Mouse (Mus musculus) hindbrain, postnatal 0 days (tissue): Measurements from ENCODE around the gene Mmp2. TPM values are rescaled to one million over a fixed set of nuclear protein-coding genes. Genes with fewer than 3 reads are reported as not detected.

Source experiments
- ATAC-seq: fragments of 200-750 bp; cut with Nextera tagmentation; 2 replicates; pipeline ENCODE4 v1.8.0; 2017; ENCODE audit warnings: mild to moderate bottlenecking, moderate TSS enrichment, moderate library complexity
- DNase-seq: peaks from one replicate; pipeline ENCODE4 v3.0.0-alpha.2; 2015; ENCODE audit warnings: low spot score
- H3K27ac ChIP-seq: fragments of 300-500 bp; sonication (generic); 2 replicates; pipeline ENCODE4 v1.5.1; 2014; ENCODE audit warnings: mild to moderate bottlenecking
- H3K27me3 ChIP-seq: fragments of 300-500 bp; sonication (generic); 2 replicates; pipeline ENCODE4 v1.6.1; 2014; ENCODE audit warnings: low read length, mixed read lengths; ENCODE audit not compliant: insufficient read depth
- H3K36me3 ChIP-seq: fragments of 300-500 bp; sonication (generic); 2 replicates; pipeline ENCODE4 v1.6.1; 2014; ENCODE audit warnings: low read length, mixed read lengths; ENCODE audit not compliant: insufficient read depth
- H3K4me1 ChIP-seq: fragments of 300-500 bp; sonication (generic); 2 replicates; pipeline ENCODE4 v1.6.1; 2014; ENCODE audit warnings: antibody characterized with exemption, low read length, mixed read lengths; ENCODE audit not compliant: insufficient read depth
- H3K4me2 ChIP-seq: fragments of 300-500 bp; sonication (generic); 2 replicates; pipeline ENCODE4 v1.6.1; 2014; ENCODE audit warnings: low read depth, mild to moderate bottlenecking, low read length, moderate library complexity, mixed read lengths
- H3K4me3 ChIP-seq: fragments of 300-500 bp; sonication (generic); 2 replicates; pipeline ENCODE4 v1.5.1; 2014; ENCODE audit warnings: low read length
- H3K9ac ChIP-seq: fragments of 300-500 bp; sonication (generic); replicated peaks from 2 replicates; pipeline ENCODE4 v1.6.1; 2014; ENCODE audit warnings: mild to moderate bottlenecking, low read length, moderate library complexity, mixed read lengths
- H3K9me3 ChIP-seq: fragments of 300-500 bp; sonication (generic); 2 replicates; pipeline ENCODE4 v1.6.1; 2016; ENCODE audit warnings: low read length, mixed read lengths
- CTCF ChIP-seq: IDR thresholded peaks from 2 replicates; pipeline ENCODE4 v1.5.1; 2016; ENCODE audit warnings: antibody characterized with exemption, control low read depth, low read depth
- WGBS: fragments of 180-500 bp; shearing (Covaris S2); extraction: QIAGEN DNeasy Blood & Tissue Kit; methylation state at CpG from one replicate; pipeline ENCODE4 v1.1.7; 2014; 5-methylcytosine and 5-hydroxymethylcytosine counted together
- polyA plus RNA-seq: library from polyadenylated mRNA; unstranded; fragments of >200 nt; fragmentation: Nextera tagmentation; extraction: Ambion mirVana; gene quantifications from 2 replicates; pipeline ENCODE4 v1.2.1, GENCODE M21; 2015
- total RNA-seq: library from RNA; depleted of rRNA; stranded (reverse); fragments of >200 nt; gene quantifications from 2 replicates; pipeline ENCODE4 v1.2.3, GENCODE M21; 2014

Mmp2 gene
- total and polyA plus RNA-seq, 2 experiments from 2014 or later: 16.1 to 16.9 TPM

GRCm38 (mm10) chr8:92821151-92821550 is 5.9 kb upstream of the Mmp2 start:
- no peaks in the 10 kb centered on the region for H3K36me3 ChIP-seq
- DNase-seq (no peak), ATAC-seq (no peak)
- H3K9me3 ChIP-seq: no peaks in the 10 kb centered on the region
- H3K4me1 ChIP-seq: no peaks in the 10 kb centered on the region
- no peak overlapping the region for H3K9ac ChIP-seq
- H3K4me3 ChIP-seq: no peak overlapping the region
- H3K27me3 ChIP-seq: no peaks in the 10 kb centered on the region
- no peak overlapping the region for H3K27ac ChIP-seq
- no peak for TF ChIP-seq CTCF
- H3K4me2 ChIP-seq: no peak overlapping the region

GRCm38 (mm10) chr8:92822386-92822785 is 4.7 kb upstream of the Mmp2 start:
- Histone ChIP-seq H3K27me3 (no peaks in the 10 kb centered on the region), H3K9ac (no peak overlapping the region), H3K4me3 (no peak overlapping the region), H3K36me3 (no peaks in the 10 kb centered on the region), H3K4me1 (peaks cover 4% of the 10 kb centered on the region; the same call in 1 of the 2 replicates), H3K9me3 (no peaks in the 10 kb centered on the region), H3K27ac (no peak overlapping the region), H3K4me2 (no peak overlapping the region)
- WGBS: 87% methylated on average over 5 of the region's 5 CpGs
- no peak for TF ChIP-seq CTCF
- ATAC-seq (no peak), DNase-seq (no peak)

GRCm38 (mm10) chr8:92825991-92826390 is 1.1 kb upstream of the Mmp2 start:
- Histone ChIP-seq H3K9ac (no peak overlapping the region), H3K9me3 (no peaks in the 10 kb centered on the region), H3K4me3 (no peak overlapping the region), H3K4me1 (peaks cover 11% of the 10 kb centered on the region; the same call in 1 of the 2 replicates), H3K27ac (no peak overlapping the region), H3K4me2 (no peak overlapping the region), H3K27me3 (no peaks in the 10 kb centered on the region), H3K36me3 (no peaks in the 10 kb centered on the region)
- WGBS: 46% methylated on average over 4 of the region's 4 CpGs
- no peak for DNase-seq
- no peak for ATAC-seq
- TF ChIP-seq CTCF: no peak

GRCm38 (mm10) chr8:92828251-92828743 is 1.2 kb downstream of the Mmp2 start:
- H3K27me3 ChIP-seq: no peaks in the 10 kb centered on the region
- no peak for TF ChIP-seq CTCF
- no peaks in the 10 kb centered on the region for H3K9me3 ChIP-seq
- WGBS: 25% methylated on average over 9 of the region's 15 CpGs
- H3K36me3 ChIP-seq: no peaks in the 10 kb centered on the region
- H3K4me2 ChIP-seq: peak overlapping the region; percentile 72; the same call in 1 of the 2 replicates
- no peak overlapping the region for H3K27ac ChIP-seq
- no peak overlapping the region for H3K4me3 ChIP-seq
- no peak overlapping the region for H3K9ac ChIP-seq
- peak; percentile 79 for ATAC-seq
- peak; percentile 89 for DNase-seq
- H3K4me1 ChIP-seq: peaks cover 11% of the 10 kb centered on the region; the same call in 1 of the 2 replicates

GRCm38 (mm10) chr8:92834065-92834731 is 7.1 kb downstream of the Mmp2 start:
- no peak overlapping the region for H3K27ac ChIP-seq
- 84% methylated on average over 5 of the region's 5 CpGs for WGBS
- no peak overlapping the region for H3K9ac ChIP-seq
- no peak for DNase-seq
- no peak for ATAC-seq
- TF ChIP-seq CTCF: no peak
- no peaks in the 10 kb centered on the region for H3K36me3 ChIP-seq
- no peaks in the 10 kb centered on the region for H3K9me3 ChIP-seq
- H3K4me1 ChIP-seq: no peaks in the 10 kb centered on the region
- no peak overlapping the region for H3K4me3 ChIP-seq
- H3K4me2 ChIP-seq: no peak overlapping the region
- H3K27me3 ChIP-seq: no peaks in the 10 kb centered on the region

GRCm38 (mm10) chr8:92834786-92835500 is 7.9 kb downstream of the Mmp2 start:
- no peak for ATAC-seq
- H3K27ac ChIP-seq: no peak overlapping the region
- WGBS: 81% methylated on average over 11 of the region's 11 CpGs
- H3K36me3 ChIP-seq: no peaks in the 10 kb centered on the region
- H3K9me3 ChIP-seq: no peaks in the 10 kb centered on the region
- no peak for TF ChIP-seq CTCF
- H3K27me3 ChIP-seq: no peaks in the 10 kb centered on the region
- no peak for DNase-seq
- no peak overlapping the region for H3K4me2 ChIP-seq
- H3K4me1 ChIP-seq: no peaks in the 10 kb centered on the region
- no peak overlapping the region for H3K9ac ChIP-seq
- H3K4me3 ChIP-seq: no peak overlapping the region

- no peaks in the 10 kb centered on the region for H3K27me3 ChIP-seq
- H3K4me2 ChIP-seq: no peak overlapping the region
- 92% methylated on average over 11 of the region's 11 CpGs for WGBS
- no peak overlapping the region for H3K9ac ChIP-seq
- no peaks in the 10 kb centered on the region for H3K9me3 ChIP-seq
- ATAC-seq (no peak), DNase-seq (no peak)
- no peak overlapping the region for H3K4me3 ChIP-seq
- H3K4me1 ChIP-seq: no peaks in the 10 kb centered on the region
- H3K27ac ChIP-seq: no peak overlapping the region
- TF ChIP-seq CTCF: no peak
- no peaks in the 10 kb centered on the region for H3K36me3 ChIP-seq
Observed at GRCm38 (mm10) chr8:92835901-92836300, 8.8 kb downstream of the Mmp2 start.
